Mouse (Mus musculus) cerebellum, adult (tissue): ENCODE results near the gene Ubl3.

Source experiments
- ATAC-seq: cut with Nextera tagmentation; 2 replicates; pipeline ENCODE4 v1.9.2; 2017; ENCODE audit warnings: mild to moderate bottlenecking, moderate library complexity, mixed read lengths; ENCODE audit not compliant: insufficient number of reproducible peaks, low FRiP score, low TSS enrichment

Ubl3 gene

GRCm38 (mm10) chr5:148564073-148564472, 11.5 kb upstream of the Ubl3 start:
- no peak for ATAC-seq

DNA sequence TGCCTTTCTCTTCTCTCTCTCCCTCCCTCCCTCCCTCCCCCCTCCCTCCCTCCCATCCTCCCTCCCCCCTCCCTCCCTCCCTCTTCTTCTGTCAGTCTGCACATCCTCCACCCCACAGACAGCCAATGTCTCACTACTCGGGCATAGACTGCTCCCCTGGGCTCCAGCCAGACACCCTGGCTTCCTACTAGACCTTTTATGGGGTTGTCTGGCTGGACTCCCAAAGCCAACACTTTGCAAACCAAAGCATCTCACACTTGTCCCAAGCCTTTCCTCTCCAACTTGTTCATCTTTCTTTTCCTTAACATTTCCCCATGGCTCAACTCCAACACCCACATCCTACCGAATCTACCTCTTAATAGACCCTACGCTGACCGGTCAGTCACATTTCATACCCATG, 10.7 kb upstream of the Ubl3 start:
- no peak for ATAC-seq

DNA sequence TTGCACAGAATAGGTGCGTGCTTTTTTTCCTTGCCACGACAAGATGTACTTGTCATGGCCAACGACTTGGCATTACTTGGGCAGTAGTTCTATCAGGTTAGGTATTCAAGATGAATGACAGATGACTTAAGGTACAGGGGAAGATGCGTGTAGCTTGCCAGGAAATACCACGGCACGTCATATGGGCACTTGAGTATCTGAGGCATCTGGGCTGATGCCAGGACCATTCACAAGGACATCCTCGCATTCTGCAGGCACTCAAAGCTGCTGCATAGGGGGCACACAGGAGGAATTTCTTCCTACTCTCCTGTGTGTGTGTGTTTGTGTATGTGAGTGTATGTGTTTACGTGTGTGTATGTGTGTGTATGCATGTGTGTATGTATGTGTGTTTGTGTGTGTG, 9.6 kb upstream of the Ubl3 start:
- no peak for ATAC-seq

GRCm38 (mm10) chr5:148559261-148559958, 6.8 kb upstream of the Ubl3 start:
- no peak for ATAC-seq

DNA sequence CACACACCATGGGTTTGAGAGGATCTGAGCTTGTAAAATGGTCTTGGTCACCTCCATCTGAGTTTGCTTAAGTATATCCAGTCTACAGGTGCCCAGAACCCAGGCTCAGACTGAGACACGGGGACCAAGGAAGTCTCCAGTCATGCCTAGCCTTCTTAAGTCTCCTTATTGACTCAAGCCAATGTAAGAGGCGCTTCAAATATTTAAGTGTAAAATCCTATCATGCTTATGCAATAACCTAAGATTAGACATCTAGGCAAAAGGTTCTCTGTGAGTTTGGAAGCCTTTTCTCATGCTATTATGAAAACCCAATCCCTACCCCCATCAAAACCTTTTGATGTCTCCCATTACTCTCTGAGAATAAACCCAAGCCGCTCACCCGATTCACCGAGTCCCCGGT, 5.9 kb upstream of the Ubl3 start:
- ATAC-seq: no peak

DNA sequence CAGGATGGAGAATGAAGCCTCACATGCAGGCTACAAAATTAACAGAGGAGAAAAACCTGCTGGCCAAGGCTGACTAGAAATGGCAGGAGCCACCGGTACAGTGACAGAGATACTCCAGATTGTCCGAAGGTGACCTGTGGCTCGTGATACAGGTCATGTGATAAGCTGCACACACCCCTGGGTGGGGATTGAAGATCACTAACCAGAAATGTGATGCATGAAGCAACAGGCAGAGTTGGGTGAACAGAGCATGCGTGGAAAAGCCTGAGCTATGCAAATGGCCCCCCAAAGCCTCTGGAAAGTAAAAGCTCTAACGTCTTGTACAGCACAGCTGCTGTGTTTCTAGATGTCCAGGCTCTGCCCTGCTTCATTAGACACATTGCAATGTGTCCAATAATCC, 3.9 kb upstream of the Ubl3 start:
- ATAC-seq: no peak

GRCm38 (mm10) chr5:148555156-148555555, 2.6 kb upstream of the Ubl3 start:
- no peak for ATAC-seq

- no peak for ATAC-seq
Measured at GRCm38 (mm10) chr5:148554701-148555100, 2.1 kb upstream of the Ubl3 start.

GRCm38 (mm10) chr5:148554242-148554641, 1.7 kb upstream of the Ubl3 start:
- ATAC-seq: no peak

GRCm38 (mm10) chr5:148553723-148554122, 1.1 kb upstream of the Ubl3 start:
- no peak for ATAC-seq

DNA sequence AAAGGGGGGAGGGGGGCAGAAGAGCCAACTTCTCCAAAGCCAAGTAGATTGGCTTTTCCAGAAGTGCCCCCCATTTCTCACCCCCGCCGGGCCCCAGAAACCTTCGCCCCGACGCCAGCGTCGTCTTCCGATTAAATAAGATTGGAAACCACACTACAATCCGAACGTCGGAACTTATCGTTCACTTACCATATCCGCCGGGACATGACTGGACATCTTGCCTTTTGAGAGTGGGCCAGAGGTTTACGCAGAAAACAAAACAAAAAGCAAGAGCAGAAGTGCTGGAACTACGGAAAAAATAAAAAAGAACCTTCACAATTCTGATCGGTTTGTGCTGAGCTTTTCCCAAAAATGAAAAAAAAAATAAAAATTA, 839 bp downstream of the Ubl3 start:
- ATAC-seq: no peak

- ATAC-seq: no peak
Measured at GRCm38 (mm10) chr5:148550821-148551763, 1.5 kb downstream of the Ubl3 start.

DNA sequence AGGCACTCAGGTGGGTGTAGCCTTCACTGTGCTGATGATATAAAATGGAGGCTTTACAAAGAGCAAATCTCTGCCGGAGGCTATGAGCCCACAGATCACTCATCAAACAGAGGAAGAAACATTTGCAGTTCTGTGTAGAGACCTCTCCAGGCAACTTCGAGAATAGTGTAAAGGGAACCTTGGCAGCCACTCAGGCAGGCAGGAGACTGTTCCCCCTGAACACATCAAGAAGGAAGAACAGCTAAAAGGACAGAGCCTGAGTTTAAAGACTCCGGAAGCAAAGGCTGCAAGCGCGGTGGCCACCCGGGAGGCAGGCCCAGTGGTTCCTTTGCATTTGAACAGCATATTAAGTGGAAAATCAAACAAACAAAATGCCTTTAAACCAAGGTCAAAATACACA, 2.2 kb downstream of the Ubl3 start:
- no peak for ATAC-seq

- ATAC-seq: no peak
Measured at GRCm38 (mm10) chr5:148549307-148549706, 3.3 kb downstream of the Ubl3 start.

DNA sequence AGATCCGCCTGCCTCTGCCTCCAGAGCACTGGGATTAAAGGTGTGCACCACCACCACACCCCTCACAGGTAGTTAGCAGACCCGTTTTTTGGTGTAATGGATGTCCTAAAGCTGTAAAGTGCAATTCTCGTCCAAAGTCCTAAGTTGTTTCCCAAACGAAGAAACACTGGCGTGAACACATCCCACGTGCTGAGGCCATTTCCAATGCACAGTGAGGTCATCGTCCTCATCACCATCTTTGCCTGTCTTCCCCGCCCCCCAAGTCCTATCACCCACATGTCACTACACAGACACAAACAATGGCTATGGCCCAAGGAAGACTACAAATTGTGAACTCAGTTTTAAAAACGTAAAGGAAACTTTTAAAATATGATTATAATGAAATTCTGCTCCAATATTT, 4.0 kb downstream of the Ubl3 start:
- no peak for ATAC-seq

DNA sequence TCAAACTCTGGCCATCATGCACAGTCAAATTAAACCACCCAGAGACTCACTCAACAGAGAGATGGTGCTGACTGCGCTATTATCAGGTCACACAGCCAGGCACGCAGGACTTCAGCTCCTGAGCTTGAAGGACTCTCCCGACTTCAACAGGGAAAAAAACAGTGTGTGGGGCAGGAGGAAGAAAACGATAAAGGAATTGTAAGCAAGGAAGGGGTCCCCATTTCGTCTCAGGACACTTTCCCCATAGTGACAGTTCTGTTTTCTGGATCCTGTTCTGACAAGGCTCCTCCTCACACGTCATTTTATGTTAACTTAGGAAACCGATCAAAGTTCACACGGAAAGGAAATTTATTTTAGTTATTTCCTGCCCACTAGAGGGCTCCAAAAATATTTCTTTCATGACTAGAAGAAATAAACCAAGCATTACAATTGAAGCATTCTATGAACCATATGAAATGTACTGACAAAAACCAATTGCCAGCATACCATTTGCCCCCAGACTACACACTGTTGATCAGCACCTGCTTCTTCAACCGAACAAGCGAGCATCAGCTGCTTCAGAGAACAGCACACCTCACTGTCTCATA, 4.6 kb downstream of the Ubl3 start:
- ATAC-seq: no peak

DNA sequence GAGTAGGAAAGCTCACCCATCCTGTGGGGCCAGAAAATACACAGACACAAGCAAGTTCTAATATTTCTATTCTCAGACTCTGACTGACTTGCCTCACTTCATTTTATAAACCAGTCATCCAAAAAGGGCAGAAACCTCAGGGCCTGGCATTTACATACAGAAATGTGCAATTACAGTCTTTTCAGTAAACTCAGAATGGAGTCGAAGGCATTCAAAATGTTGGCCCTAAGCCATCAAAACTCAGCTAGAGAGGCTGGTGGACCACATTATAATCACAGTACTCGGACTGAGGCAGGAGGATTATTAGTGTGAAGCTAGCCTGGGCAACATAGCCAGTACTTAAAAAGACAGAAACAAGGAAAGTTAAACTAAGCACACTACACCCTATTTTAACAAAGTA, 5.6 kb downstream of the Ubl3 start:
- no peak for ATAC-seq

DNA sequence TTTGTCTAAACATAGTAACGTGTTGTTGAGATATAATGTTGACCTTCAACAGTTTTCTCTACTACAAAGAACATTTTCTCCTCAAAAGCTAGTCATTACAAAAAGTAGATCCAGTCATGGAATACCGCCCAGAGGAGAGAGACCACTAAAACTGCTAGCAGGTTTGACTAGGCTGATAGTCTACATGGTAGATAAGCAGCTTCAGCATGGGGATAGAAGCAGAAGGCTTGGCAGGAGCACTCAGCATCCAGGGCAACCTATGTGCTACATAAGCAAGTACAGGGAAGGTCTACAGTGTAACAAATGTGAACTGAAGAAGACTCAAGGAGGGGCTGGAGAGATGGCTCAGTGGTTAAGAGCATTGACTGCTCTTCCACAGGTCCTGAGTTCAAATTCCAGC, 7.9 kb downstream of the Ubl3 start:
- ATAC-seq: no peak

- no peak for ATAC-seq
Measured at GRCm38 (mm10) chr5:148542196-148542595, 10.4 kb downstream of the Ubl3 start.

GRCm38 (mm10) chr5:148535669-148536430, 16.7 kb downstream of the Ubl3 start:
- no peak for ATAC-seq

- ATAC-seq: no peak
Measured at GRCm38 (mm10) chr5:148534644-148535043, 17.9 kb downstream of the Ubl3 start.
